Mouse (Mus musculus): Measurements from ENCODE around the gene Shtn1. TPM values are rescaled to one million over a fixed set of nuclear protein-coding genes. Genes with fewer than 3 reads are reported as not detected.
A peak's percentile ranks its signal among the peaks of the same experiment; 100 is the strongest.

The Shtn1 gene
- polyA plus RNA-seq, 1 experiment from 2014 or later: 5.8 TPM

- Histone ChIP-seq H3K4me3 (replicated peaks) (no peak overlapping the region), H3K36me3 (no peaks in the 10 kb centered on the region), H3K9ac (no peak overlapping the region), H3K27ac (replicated peaks) (no peak overlapping the region), H3K9me3 (replicated peaks) (0 out of 2 replicates have a peak, but pooled peaks cover 5% of the 10 kb centered on the region), H3K27me3 (no peaks in the 10 kb centered on the region), H3K4me1 (no peaks in the 10 kb centered on the region), H3K4me2 (replicated peaks) (no peak overlapping the region)
- no peak for ATAC-seq (ENCODE audit: insufficient number of reproducible peaks, low FRiP score, low TSS enrichment, low read depth)
These were observed 54.3 kb downstream of the Shtn1 start for GRCm38 (mm10) chr19:59021644-59022043.

- no peaks in the 10 kb centered on the region for H3K36me3 ChIP-seq
- no peak for ATAC-seq (ENCODE audit: insufficient number of reproducible peaks, low FRiP score, low TSS enrichment, low read depth)
- H3K9me3 ChIP-seq (replicated peaks): no peaks in the 10 kb centered on the region
- H3K27ac ChIP-seq (replicated peaks): no peak overlapping the region
- H3K27me3 ChIP-seq: no peaks in the 10 kb centered on the region
- H3K4me1 ChIP-seq: no peaks in the 10 kb centered on the region
- no peak overlapping the region for H3K4me3 ChIP-seq (replicated peaks)
- no peak overlapping the region for H3K9ac ChIP-seq
- WGBS: 63% methylated on average over 5 of the region's 5 CpGs
- no peak overlapping the region for H3K4me2 ChIP-seq (replicated peaks)
These were observed 65.1 kb downstream of the Shtn1 start for GRCm38 (mm10) chr19:59010802-59011201.

- H3K9me3 ChIP-seq (replicated peaks): no peaks in the 10 kb centered on the region
- no peak overlapping the region for H3K9ac ChIP-seq
- H3K4me2 ChIP-seq (replicated peaks): no peak overlapping the region
- no peak for ATAC-seq (ENCODE audit: insufficient number of reproducible peaks, low FRiP score, low TSS enrichment, low read depth)
- H3K27ac ChIP-seq (replicated peaks): no peak overlapping the region
- no peaks in the 10 kb centered on the region for H3K27me3 ChIP-seq
- 60% methylated on average over 15 of the region's 15 CpGs for WGBS
- no peaks in the 10 kb centered on the region for H3K4me1 ChIP-seq
- H3K4me3 ChIP-seq (replicated peaks): no peak overlapping the region
- no peaks in the 10 kb centered on the region for H3K36me3 ChIP-seq
These were observed 69.1 kb downstream of the Shtn1 start for GRCm38 (mm10) chr19:59006577-59007340.

GRCm38 (mm10) chr19:59002827-59003226 lies 73.1 kb downstream of the Shtn1 start:
- Histone ChIP-seq H3K27me3 (no peaks in the 10 kb centered on the region), H3K4me1 (no peaks in the 10 kb centered on the region), H3K36me3 (no peaks in the 10 kb centered on the region), H3K4me3 (replicated peaks) (no peak overlapping the region), H3K9ac (no peak overlapping the region), H3K27ac (replicated peaks) (no peak overlapping the region), H3K4me2 (replicated peaks) (no peak overlapping the region), H3K9me3 (replicated peaks) (no peaks in the 10 kb centered on the region)
- 85% methylated on average over 6 of the region's 6 CpGs for WGBS
- ATAC-seq (ENCODE audit: insufficient number of reproducible peaks, low FRiP score, low TSS enrichment, low read depth): no peak

- H3K9me3 ChIP-seq (replicated peaks): no peaks in the 10 kb centered on the region
- H3K36me3 ChIP-seq: no peaks in the 10 kb centered on the region
- H3K27ac ChIP-seq (replicated peaks): no peak overlapping the region
- no peak overlapping the region for H3K9ac ChIP-seq
- no peak overlapping the region for H3K4me2 ChIP-seq (replicated peaks)
- 0 out of 2 replicates have a peak, but pooled peaks cover 4% of the 10 kb centered on the region for H3K27me3 ChIP-seq
- 20% methylated on average over 9 of the region's 9 CpGs for WGBS
- H3K4me1 ChIP-seq: peaks cover 3% of the 10 kb centered on the region; the same call in 1 of the 2 replicates
- no peak overlapping the region for H3K4me3 ChIP-seq (replicated peaks)
- no peak for ATAC-seq (ENCODE audit: insufficient number of reproducible peaks, low FRiP score, low TSS enrichment, low read depth)
These were observed 94.3 kb downstream of the Shtn1 start for GRCm38 (mm10) chr19:58981571-58981970.

GRCm38 (mm10) chr19:58980056-58980440 lies 95.9 kb downstream of the Shtn1 start:
- Histone ChIP-seq H3K9ac (no peak overlapping the region), H3K4me2 (replicated peaks) (peak overlapping the region; percentile 32; the same call in 1 of the 2 replicates), H3K27ac (replicated peaks) (no peak overlapping the region), H3K27me3 (0 out of 2 replicates have a peak, but pooled peaks cover 4% of the 10 kb centered on the region), H3K36me3 (no peaks in the 10 kb centered on the region), H3K4me3 (replicated peaks) (no peak overlapping the region), H3K4me1 (peaks cover 3% of the 10 kb centered on the region; the same call in 1 of the 2 replicates), H3K9me3 (replicated peaks) (no peaks in the 10 kb centered on the region)
- no peak for ATAC-seq (ENCODE audit: insufficient number of reproducible peaks, low FRiP score, low TSS enrichment, low read depth)
- WGBS: 55% methylated on average over 5 of the region's 5 CpGs

- no peak for ATAC-seq (ENCODE audit: insufficient number of reproducible peaks, low FRiP score, low TSS enrichment, low read depth)
- 25% methylated on average over 13 of the region's 13 CpGs for WGBS
- H3K9ac ChIP-seq: no peak overlapping the region
- peak overlapping the region; percentile 32; the same call in 1 of the 2 replicates for H3K4me2 ChIP-seq (replicated peaks)
- H3K36me3 ChIP-seq: no peaks in the 10 kb centered on the region
- H3K4me3 ChIP-seq (replicated peaks): no peak overlapping the region
- peaks cover 3% of the 10 kb centered on the region; the same call in 1 of the 2 replicates for H3K4me1 ChIP-seq
- H3K9me3 ChIP-seq (replicated peaks): no peaks in the 10 kb centered on the region
- no peak overlapping the region for H3K27ac ChIP-seq (replicated peaks)
- 0 out of 2 replicates have a peak, but pooled peaks cover 4% of the 10 kb centered on the region for H3K27me3 ChIP-seq
These were observed 96.4 kb downstream of the Shtn1 start for GRCm38 (mm10) chr19:58979436-58980055.

GRCm38 (mm10) chr19:58978401-58979171 lies 97.3 kb downstream of the Shtn1 start:
- Histone ChIP-seq H3K36me3 (no peaks in the 10 kb centered on the region), H3K27ac (replicated peaks) (no peak overlapping the region), H3K9ac (no peak overlapping the region), H3K9me3 (replicated peaks) (no peaks in the 10 kb centered on the region), H3K4me1 (peaks cover 3% of the 10 kb centered on the region; the same call in 1 of the 2 replicates), H3K27me3 (0 out of 2 replicates have a peak, but pooled peaks cover 4% of the 10 kb centered on the region), H3K4me3 (replicated peaks) (no peak overlapping the region), H3K4me2 (replicated peaks) (no peak overlapping the region)
- ATAC-seq (ENCODE audit: insufficient number of reproducible peaks, low FRiP score, low TSS enrichment, low read depth): no peak; the same call in 1 of the 2 replicates
- WGBS: 43% methylated on average over 11 of the region's 11 CpGs

GRCm38 (mm10) chr19:58975216-58975863 lies 100.6 kb downstream of the Shtn1 start:
- no peak overlapping the region for H3K4me2 ChIP-seq (replicated peaks)
- 34% methylated on average over 11 of the region's 11 CpGs for WGBS
- ATAC-seq (ENCODE audit: insufficient number of reproducible peaks, low FRiP score, low TSS enrichment, low read depth): 0 out of 2 replicates have a peak, but pooled peaks have one; percentile 34
- no peaks in the 10 kb centered on the region for H3K36me3 ChIP-seq
- H3K9ac ChIP-seq: no peak overlapping the region
- H3K27ac ChIP-seq (replicated peaks): no peak overlapping the region
- 0 out of 2 replicates have a peak, but pooled peaks cover 10% of the 10 kb centered on the region for H3K27me3 ChIP-seq
- no peak overlapping the region for H3K4me3 ChIP-seq (replicated peaks)
- H3K9me3 ChIP-seq (replicated peaks): no peaks in the 10 kb centered on the region
- peaks cover 3% of the 10 kb centered on the region; the same call in 1 of the 2 replicates for H3K4me1 ChIP-seq

GRCm38 (mm10) chr19:58974126-58974525 lies 101.8 kb downstream of the Shtn1 start:
- no peaks in the 10 kb centered on the region for H3K9me3 ChIP-seq (replicated peaks)
- no peak overlapping the region for H3K27ac ChIP-seq (replicated peaks)
- H3K36me3 ChIP-seq: no peaks in the 10 kb centered on the region
- H3K4me2 ChIP-seq (replicated peaks): no peak overlapping the region
- H3K9ac ChIP-seq: no peak overlapping the region
- WGBS: 87% methylated on average over 8 of the region's 8 CpGs
- H3K4me3 ChIP-seq (replicated peaks): no peak overlapping the region
- ATAC-seq (ENCODE audit: insufficient number of reproducible peaks, low FRiP score, low TSS enrichment, low read depth): no peak
- peaks cover 3% of the 10 kb centered on the region; the same call in 1 of the 2 replicates for H3K4me1 ChIP-seq
- 0 out of 2 replicates have a peak, but pooled peaks cover 10% of the 10 kb centered on the region for H3K27me3 ChIP-seq

Measured in embryonic facial prominence, embryonic 15.5 days (tissue).